Mouse (Mus musculus) limb, embryonic 10.5 days (tissue): Measurements from ENCODE around the gene Myo15. TPM values are rescaled to one million over a fixed set of nuclear protein-coding genes. Genes with fewer than 3 reads are reported as not detected.

ENCODE experiments used
- DNase-seq: peaks from one replicate; pipeline ENCODE4 v3.0.0-alpha.2; 2017; ENCODE audit warnings: low spot score
- H3K27ac ChIP-seq: fragments of 300-500 bp; sonication (generic); 2 replicates; pipeline ENCODE4 v1.5.1; 2016; ENCODE audit warnings: mild to moderate bottlenecking
- H3K27me3 ChIP-seq: fragments of 300-500 bp; sonication (generic); 2 replicates; pipeline ENCODE4 v1.6.1; 2016; ENCODE audit warnings: low read depth, mild to moderate bottlenecking; ENCODE audit not compliant: poor library complexity, severe bottlenecking
- H3K36me3 ChIP-seq: fragments of 300-500 bp; sonication (generic); 2 replicates; pipeline ENCODE4 v1.6.1; 2016; ENCODE audit warnings: mild to moderate bottlenecking, moderate library complexity
- H3K4me1 ChIP-seq: fragments of 300-500 bp; sonication (generic); 2 replicates; pipeline ENCODE4 v1.6.1; 2016
- H3K4me3 ChIP-seq: fragments of 300-500 bp; sonication (generic); 2 replicates; pipeline ENCODE4 v1.5.1; 2016; ENCODE audit warnings: mild to moderate bottlenecking, moderate library complexity
- H3K9me3 ChIP-seq: fragments of 300-500 bp; sonication (generic); replicated peaks from 2 replicates; pipeline ENCODE4 v1.6.1; 2016; ENCODE audit warnings: mild to moderate bottlenecking
- WGBS: fragments of 180-500 bp; shearing (Covaris S2); methylation state at CpG from one replicate; pipeline ENCODE4 v1.1.7; 2016; 5-methylcytosine and 5-hydroxymethylcytosine counted together
- polyA plus RNA-seq: library from polyadenylated mRNA; unstranded; fragments of >200 nt; fragmentation: Nextera tagmentation; extraction: Ambion mirVana; gene quantifications from 2 replicates; pipeline ENCODE4 v1.2.1, GENCODE M21; 2016

The Myo15 gene
- polyA plus RNA-seq, 1 experiment from 2014 or later, result 0.10 TPM

DNA sequence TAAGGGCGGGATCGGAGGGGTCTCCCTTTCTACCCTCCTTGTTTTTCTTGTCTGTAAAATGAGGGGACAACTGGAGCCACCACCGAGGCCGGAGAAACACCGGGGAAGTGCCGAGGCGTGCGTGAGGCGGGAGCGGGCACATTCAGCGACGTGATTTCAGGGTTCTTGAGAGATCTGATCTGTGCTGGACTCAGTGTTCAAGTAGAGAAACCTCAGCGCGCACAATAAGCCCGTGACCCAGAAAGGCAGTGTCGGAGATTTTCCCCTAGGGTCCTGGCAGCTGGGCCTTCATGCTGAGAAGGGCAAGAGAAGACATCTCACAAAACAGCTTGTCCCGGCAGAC, 14.4 kb upstream of the Myo15 start:
- peaks cover 40% of the 10 kb centered on the region for H3K36me3 ChIP-seq
- under 1% methylated on average over 17 of the region's 17 CpGs for WGBS
- no peaks in the 10 kb centered on the region for H3K9me3 ChIP-seq
- 0 out of 2 replicates have a peak, but pooled peaks cover 7% of the 10 kb centered on the region for H3K27me3 ChIP-seq
- peaks cover 12% of the 10 kb centered on the region for H3K4me1 ChIP-seq
- peak overlapping the region; percentile 83 for H3K27ac ChIP-seq
- peak overlapping the region; percentile 88 for H3K4me3 ChIP-seq
- no peak for DNase-seq

DNA sequence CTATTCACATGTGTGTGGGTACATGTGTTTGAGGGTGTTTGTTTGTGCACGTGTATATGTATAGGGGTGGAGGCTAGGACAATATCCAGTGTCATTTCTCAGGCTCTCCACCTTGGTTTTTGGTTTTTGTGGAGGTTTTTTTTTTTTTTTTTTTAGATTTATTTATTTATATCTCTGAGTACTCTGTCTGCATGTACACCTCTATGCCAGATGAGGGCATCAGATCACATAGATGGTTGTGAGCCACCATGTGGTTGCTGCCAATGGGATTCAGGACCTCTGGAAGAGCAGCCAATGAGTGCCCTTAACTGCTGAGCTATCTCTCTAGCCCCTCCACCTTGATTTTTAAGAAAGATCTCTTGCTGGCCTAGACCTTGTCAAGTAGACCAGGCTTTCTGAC, 11.2 kb upstream of the Myo15 start:
- H3K27me3 ChIP-seq, result no peaks in the 10 kb centered on the region
- no peak overlapping the region for H3K27ac ChIP-seq
- H3K9me3 ChIP-seq, result no peaks in the 10 kb centered on the region
- WGBS, result 90% methylated on average over 1 of the region's 1 CpGs
- H3K4me1 ChIP-seq, result peaks cover 12% of the 10 kb centered on the region
- H3K4me3 ChIP-seq, result no peak overlapping the region
- DNase-seq, result no peak
- peaks cover 73% of the 10 kb centered on the region for H3K36me3 ChIP-seq

DNA sequence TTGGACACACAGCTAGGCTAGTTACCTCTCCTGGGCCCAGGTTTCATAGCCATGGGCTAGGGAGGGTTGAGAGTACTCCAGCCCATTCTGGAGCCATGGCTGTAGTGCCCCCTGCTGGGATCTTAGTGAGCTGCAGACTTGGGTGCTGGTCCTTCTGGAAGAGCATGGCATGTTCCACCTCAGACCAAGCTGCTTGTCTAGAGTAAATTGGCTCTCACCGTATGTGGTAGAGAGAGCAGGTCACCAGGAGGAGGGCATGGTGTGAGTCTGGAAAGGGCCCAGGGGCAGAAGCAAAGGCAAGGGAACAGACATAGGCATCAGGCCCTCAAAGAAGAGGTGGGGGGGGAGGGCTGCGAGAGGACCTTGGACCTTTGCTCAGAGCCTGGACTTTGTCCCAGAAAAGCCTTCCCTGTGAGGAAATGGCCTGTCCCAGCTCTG, 3.2 kb upstream of the Myo15 start:
- Histone ChIP-seq H3K27me3 (no peaks in the 10 kb centered on the region), H3K4me3 (no peak overlapping the region), H3K27ac (no peak overlapping the region), H3K9me3 (no peaks in the 10 kb centered on the region), H3K36me3 (peaks cover 97% of the 10 kb centered on the region), H3K4me1 (no peaks in the 10 kb centered on the region)
- DNase-seq, result peak; percentile 57
- WGBS, result 96% methylated on average over 2 of the region's 2 CpGs

DNA sequence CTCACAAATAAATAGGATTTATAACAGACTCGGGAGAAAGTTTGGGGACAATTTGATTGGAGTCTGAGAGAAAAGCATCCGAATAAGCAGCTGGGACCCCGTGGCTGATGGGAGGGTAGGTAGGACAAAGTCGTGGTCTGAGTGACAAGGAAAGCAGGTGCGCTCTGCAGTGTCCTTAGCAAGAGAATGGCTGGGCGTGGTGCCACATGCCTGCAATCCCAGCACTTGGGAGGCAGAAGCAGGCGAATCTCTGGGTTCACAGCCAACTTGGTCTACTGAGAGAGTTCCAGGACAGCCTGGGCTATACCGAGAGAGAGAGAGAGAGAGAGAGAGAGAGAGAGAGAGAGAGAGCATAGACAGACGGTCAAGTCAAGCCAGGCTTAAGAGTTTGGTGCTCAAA, 1.6 kb downstream of the Myo15 start:
- Histone ChIP-seq H3K4me1 (peaks cover 6% of the 10 kb centered on the region; the same call in 1 of the 2 replicates), H3K36me3 (peaks cover 50% of the 10 kb centered on the region), H3K27ac (no peak overlapping the region), H3K27me3 (no peaks in the 10 kb centered on the region), H3K9me3 (no peaks in the 10 kb centered on the region), H3K4me3 (no peak overlapping the region)
- 84% methylated on average over 9 of the region's 9 CpGs for WGBS
- DNase-seq, result no peak

DNA sequence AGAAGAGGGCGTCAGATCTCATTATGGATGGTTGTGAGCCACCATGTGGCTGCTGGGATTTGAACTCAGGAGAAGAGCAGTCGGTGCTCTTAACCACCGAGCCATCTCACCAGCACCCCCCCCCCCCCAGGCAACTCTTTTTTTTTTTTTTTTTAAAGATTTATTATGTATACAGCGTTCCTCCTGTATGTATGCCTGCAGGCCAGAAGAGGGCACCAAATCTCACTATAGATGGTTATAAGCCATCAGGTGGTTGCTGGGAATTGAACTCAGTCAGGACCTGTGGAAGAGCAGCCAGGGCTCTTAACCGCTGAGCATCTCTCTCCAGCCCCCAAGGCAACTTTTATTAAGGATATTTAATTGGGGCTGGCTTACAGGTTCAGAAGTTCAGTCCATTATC, 5.4 kb downstream of the Myo15 start:
- H3K27ac ChIP-seq, result no peak overlapping the region
- 76% methylated on average over 5 of the region's 5 CpGs for WGBS
- H3K4me1 ChIP-seq, result peaks cover 23% of the 10 kb centered on the region
- H3K9me3 ChIP-seq, result no peaks in the 10 kb centered on the region
- 0 out of 2 replicates have a peak, but pooled peaks cover 8% of the 10 kb centered on the region for H3K27me3 ChIP-seq
- no peak overlapping the region for H3K4me3 ChIP-seq
- DNase-seq, result no peak
- H3K36me3 ChIP-seq, result peaks cover 12% of the 10 kb centered on the region

DNA sequence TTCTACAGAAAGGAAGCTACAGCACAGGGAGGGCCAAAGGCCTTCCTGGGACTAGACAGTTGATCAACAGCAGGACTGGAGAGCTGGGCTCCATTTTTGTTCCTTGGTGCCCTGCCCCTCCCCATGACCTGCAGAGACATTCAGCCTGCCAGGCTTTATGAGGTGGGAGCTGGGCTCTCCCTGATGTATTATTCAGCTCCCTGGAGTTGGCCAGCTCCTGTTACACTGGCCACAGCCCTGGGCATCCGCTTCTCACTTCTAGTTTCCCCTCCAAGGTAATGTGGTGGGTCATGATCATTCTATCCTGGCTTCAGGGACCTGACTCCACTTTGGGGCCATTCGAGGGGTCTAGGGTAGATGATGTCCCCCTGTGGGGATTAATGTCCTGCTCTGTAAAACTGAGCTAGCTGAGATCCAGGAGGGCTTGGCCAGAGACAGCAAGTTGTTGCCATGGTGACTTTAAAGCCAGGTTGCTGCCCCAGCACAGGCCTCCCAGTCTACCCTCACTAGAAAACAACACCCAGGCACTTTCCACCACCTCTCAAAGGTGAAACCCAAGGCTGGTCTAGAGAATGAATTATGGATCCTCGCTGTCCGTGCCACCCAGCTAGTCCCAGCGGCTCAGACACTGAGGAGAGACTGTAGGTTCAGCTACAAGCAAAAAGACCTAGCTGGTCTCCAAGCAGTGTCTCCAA, 6.7 kb downstream of the Myo15 start:
- DNase-seq, result no peak
- H3K27me3 ChIP-seq, result 0 out of 2 replicates have a peak, but pooled peaks cover 14% of the 10 kb centered on the region
- H3K27ac ChIP-seq, result peak overlapping the region; percentile 14; the same call in 1 of the 2 replicates
- WGBS, result 92% methylated on average over 5 of the region's 5 CpGs
- H3K4me3 ChIP-seq, result no peak overlapping the region
- H3K4me1 ChIP-seq, result peaks cover 25% of the 10 kb centered on the region
- H3K9me3 ChIP-seq, result no peaks in the 10 kb centered on the region
- H3K36me3 ChIP-seq, result 0 out of 2 replicates have a peak, but pooled peaks cover 1% of the 10 kb centered on the region

DNA sequence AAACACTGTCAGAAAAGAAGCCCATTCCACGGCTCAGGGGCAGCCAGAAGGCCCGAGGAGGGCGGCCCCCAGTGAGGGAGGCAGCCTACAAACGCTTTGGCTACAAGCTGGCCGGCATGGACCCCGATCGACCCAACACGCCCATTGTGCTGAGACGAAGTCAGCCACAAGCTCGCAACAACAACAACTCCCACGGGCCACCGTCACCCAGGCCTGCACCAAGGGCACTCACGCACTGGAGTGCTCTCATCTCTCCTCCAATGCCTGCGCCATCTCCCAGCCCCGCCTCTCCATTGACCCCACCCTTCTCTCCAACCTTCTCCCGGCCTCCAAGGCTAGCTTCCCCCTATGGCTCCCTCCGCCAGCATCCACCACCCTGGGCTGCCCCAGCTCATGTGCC, 9.0 kb downstream of the Myo15 start:
- no peaks in the 10 kb centered on the region for H3K36me3 ChIP-seq
- peak; percentile 35 for DNase-seq
- H3K4me1 ChIP-seq, result peaks cover 25% of the 10 kb centered on the region
- no peaks in the 10 kb centered on the region for H3K9me3 ChIP-seq
- H3K27me3 ChIP-seq, result 0 out of 2 replicates have a peak, but pooled peaks cover 14% of the 10 kb centered on the region
- peak overlapping the region; percentile 36; the same call in 1 of the 2 replicates for H3K27ac ChIP-seq
- H3K4me3 ChIP-seq, result peak overlapping the region; percentile 11
- WGBS, result 37% methylated on average over 17 of the region's 17 CpGs

DNA sequence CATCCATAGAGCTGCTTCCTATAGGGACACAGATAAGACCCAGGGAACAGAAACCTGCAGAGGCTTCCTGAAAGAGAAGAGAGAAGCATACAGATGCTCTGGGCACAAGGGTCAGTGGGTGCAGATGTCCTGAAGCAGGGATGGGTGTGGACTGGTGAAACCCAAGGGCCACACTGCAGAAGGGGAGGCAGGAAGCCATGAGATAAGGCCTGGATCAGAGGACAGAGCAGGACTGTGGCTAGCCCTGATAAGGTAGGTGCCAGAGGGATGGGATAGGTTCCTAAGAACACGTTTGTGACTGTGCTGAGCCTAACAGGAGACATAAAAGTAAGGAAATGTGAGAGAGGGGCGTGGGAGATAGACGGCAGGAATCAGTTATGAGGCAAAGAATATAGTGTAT, 17.1 kb downstream of the Myo15 start:
- no peak overlapping the region for H3K27ac ChIP-seq
- no peak for DNase-seq
- 70% methylated on average over 3 of the region's 3 CpGs for WGBS

DNA sequence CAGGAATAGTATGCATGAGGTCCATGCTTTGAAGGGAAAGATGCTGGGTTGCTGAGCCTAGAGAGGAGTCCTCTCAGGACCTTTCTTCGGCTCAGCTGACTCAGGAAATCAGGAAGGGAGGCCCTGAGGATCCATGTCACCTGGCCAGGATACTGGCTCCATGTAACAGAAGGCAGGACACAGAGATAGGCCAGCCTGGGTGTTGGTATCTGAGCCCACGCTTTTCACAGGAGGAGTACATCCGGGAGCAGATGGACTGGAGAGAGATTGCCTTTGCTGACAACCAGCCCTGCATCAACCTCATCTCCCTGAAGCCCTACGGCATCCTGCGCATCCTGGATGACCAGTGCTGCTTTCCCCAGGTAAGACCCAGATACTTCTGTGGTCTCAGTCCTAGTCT, 23.6 kb downstream of the Myo15 start:
- no peaks in the 10 kb centered on the region for H3K9me3 ChIP-seq
- H3K4me1 ChIP-seq, result no peaks in the 10 kb centered on the region
- DNase-seq, result no peak
- WGBS, result 94% methylated on average over 5 of the region's 5 CpGs
- peaks cover 19% of the 10 kb centered on the region; the same call in 1 of the 2 replicates for H3K27me3 ChIP-seq
- no peak overlapping the region for H3K4me3 ChIP-seq
- no peak overlapping the region for H3K27ac ChIP-seq
- no peaks in the 10 kb centered on the region for H3K36me3 ChIP-seq

More for the DNA sequence above, 17.1 kb downstream of the Myo15 start:
- H3K4me3 ChIP-seq, result no peak overlapping the region
- no peaks in the 10 kb centered on the region for H3K36me3 ChIP-seq
- H3K9me3 ChIP-seq, result no peaks in the 10 kb centered on the region
- H3K4me1 ChIP-seq, result no peaks in the 10 kb centered on the region
- no peaks in the 10 kb centered on the region for H3K27me3 ChIP-seq

DNA sequence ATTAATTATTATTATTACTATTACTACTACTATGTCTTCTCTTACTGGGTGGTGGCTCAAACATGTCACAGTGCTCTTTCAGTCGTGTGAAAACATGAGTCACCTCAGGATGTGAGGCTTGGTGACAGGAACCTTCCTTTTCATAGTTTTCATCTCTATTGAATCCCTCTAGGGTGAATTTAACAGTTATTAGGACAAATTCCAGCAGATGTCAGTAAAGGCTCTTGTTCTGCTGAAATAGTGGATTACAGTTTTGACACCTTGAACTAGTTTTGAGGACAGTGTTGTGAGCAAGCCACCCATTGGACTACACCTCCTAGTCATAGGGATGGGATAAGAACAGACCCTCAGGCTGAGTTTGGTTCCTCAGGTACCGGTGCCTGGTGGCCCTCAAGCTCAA, 26.6 kb downstream of the Myo15 start:
- no peak for DNase-seq
- H3K4me1 ChIP-seq, result no peaks in the 10 kb centered on the region
- H3K4me3 ChIP-seq, result no peak overlapping the region
- H3K27ac ChIP-seq, result no peak overlapping the region
- WGBS, result 74% methylated on average over 2 of the region's 2 CpGs
- no peaks in the 10 kb centered on the region for H3K36me3 ChIP-seq
- H3K27me3 ChIP-seq, result peaks cover 19% of the 10 kb centered on the region; the same call in 1 of the 2 replicates
- H3K9me3 ChIP-seq, result no peaks in the 10 kb centered on the region

DNA sequence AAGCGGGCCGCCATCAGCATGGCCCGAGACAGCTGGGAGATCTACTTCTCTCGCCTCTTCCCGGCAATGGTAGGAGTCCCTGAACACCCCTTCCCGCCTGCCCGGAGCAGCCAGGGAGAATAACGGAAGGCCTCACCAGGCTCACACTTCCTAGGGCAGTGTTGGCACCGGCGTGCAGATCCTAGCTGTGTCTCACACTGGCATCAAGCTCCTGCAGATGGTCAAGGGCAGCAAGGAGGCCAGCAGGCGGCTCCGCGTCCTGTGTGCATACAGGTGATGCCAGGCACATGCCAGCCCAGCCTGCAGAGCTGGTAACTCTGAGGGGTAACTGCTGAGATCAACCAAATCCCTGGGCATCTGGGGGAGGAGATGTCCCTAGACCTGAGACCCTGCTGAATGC, 38.1 kb downstream of the Myo15 start:
- Histone ChIP-seq H3K9me3 (no peaks in the 10 kb centered on the region), H3K4me3 (no peak overlapping the region), H3K27me3 (peaks cover 59% of the 10 kb centered on the region), H3K4me1 (peaks cover 19% of the 10 kb centered on the region), H3K27ac (no peak overlapping the region), H3K36me3 (no peaks in the 10 kb centered on the region)
- no peak for DNase-seq
- WGBS, result 86% methylated on average over 13 of the region's 13 CpGs

DNA sequence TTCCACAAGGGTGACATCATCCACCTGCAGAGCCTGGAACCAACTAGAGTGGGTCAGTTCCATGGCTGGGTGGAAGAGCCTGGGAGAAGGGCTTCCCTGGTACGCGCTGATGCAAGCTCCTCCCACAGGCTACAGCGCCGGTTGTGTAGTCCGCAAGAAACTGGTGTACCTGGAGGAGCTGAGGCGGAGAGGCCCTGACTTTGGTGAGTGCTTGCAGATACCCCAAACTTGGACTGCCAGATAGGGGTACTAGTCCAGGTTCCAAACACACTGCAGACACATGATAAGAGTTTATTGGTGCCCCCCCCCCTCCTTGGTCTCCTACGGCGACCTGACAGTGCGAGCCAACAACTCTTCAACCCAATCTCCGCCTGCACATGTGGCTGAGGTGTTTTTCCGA, 39.8 kb downstream of the Myo15 start:
- peaks cover 59% of the 10 kb centered on the region for H3K27me3 ChIP-seq
- peak overlapping the region; percentile 50 for H3K4me3 ChIP-seq
- H3K36me3 ChIP-seq, result no peaks in the 10 kb centered on the region
- no peaks in the 10 kb centered on the region for H3K9me3 ChIP-seq
- peaks cover 19% of the 10 kb centered on the region for H3K4me1 ChIP-seq
- peak overlapping the region; percentile 72 for H3K27ac ChIP-seq
- WGBS, result 6% methylated on average over 11 of the region's 11 CpGs
- peak; percentile 46 for DNase-seq

DNA sequence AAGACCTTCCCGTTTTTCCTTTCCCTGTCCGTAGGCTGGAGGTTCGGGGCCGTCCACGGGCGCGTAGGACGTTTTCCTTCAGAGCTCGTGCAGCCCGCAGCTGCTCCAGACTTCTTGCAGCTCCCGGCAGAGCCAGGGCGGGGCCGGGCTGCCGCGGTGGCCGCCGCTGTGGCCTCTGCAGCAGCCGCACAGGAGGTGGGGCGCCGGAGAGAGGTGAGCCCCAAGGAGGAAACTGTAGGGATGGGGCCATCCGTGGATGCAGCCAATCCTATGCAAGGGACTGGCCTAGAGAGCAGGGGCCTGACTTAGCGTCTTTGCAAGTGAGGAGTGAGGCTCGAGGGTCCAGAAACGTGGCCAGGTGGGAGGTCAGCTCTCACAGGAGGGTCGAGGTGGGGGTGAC, 40.4 kb downstream of the Myo15 start:
- H3K4me1 ChIP-seq, result peaks cover 19% of the 10 kb centered on the region
- H3K36me3 ChIP-seq, result no peaks in the 10 kb centered on the region
- peaks cover 59% of the 10 kb centered on the region for H3K27me3 ChIP-seq
- under 1% methylated on average over 25 of the region's 25 CpGs for whole genome bisulfite sequencing
- DNase-seq, result peak; percentile 51
- peak overlapping the region; percentile 50 for H3K4me3 ChIP-seq
- H3K27ac ChIP-seq, result peak overlapping the region; percentile 72
- H3K9me3 ChIP-seq, result no peaks in the 10 kb centered on the region
